Mouse (Mus musculus) G1E (cell line): ENCODE measurements around the gene Hrh2. TPM values are rescaled to one million over a fixed set of nuclear protein-coding genes. Genes with fewer than 3 reads are reported as not detected.

Experiments
- ATAC-seq: 2 replicates; pipeline ENCODE4 v1.8.0; 2016; ENCODE audit warnings: mild to moderate bottlenecking; ENCODE audit not compliant: insufficient number of reproducible peaks, poor library complexity, low FRiP score, severe bottlenecking; ENCODE audit errors: extremely low read depth
- DNase-seq: peaks from one replicate; pipeline ENCODE4 v3.0.0; 2012; ENCODE audit warnings: low spot score
- H3K27me3 ChIP-seq: 2 replicates; pipeline ENCODE4 v1.6.1; 2012; ENCODE audit warnings: mild to moderate bottlenecking, low read length, inconsistent platforms; ENCODE audit not compliant: insufficient read depth
- H3K36me3 ChIP-seq: replicated peaks from 2 replicates; pipeline ENCODE3; 2012; ENCODE audit warnings: mild to moderate bottlenecking, inconsistent platforms
- H3K4me1 ChIP-seq: 2 replicates; pipeline ENCODE4 v1.6.1; 2012; ENCODE audit warnings: low read depth, low read length, inconsistent platforms, mixed read lengths; ENCODE audit not compliant: insufficient read depth
- H3K4me3 ChIP-seq: 2 replicates; pipeline ENCODE4 v1.5.1; 2012; ENCODE audit warnings: low read depth, mild to moderate bottlenecking, inconsistent platforms, low read length, moderate library complexity, mixed read lengths
- H3K9me3 ChIP-seq: replicated peaks from 2 replicates; pipeline ENCODE4 v1.6.1; 2012; ENCODE audit warnings: inconsistent platforms
- CTCF ChIP-seq: IDR thresholded peaks from 2 replicates; pipeline ENCODE4 v1.5.1; 2012; ENCODE audit warnings: low read depth, low read length, inconsistent platforms, mixed read lengths
- GATA1 ChIP-seq: IDR thresholded peaks from 2 replicates; pipeline ENCODE4 v1.6.1; 2012; ENCODE audit warnings: borderline replicate concordance, low read length, inconsistent platforms, mixed read lengths
- GATA2 ChIP-seq: IDR thresholded peaks from 2 replicates; pipeline ENCODE4 v1.6.1; 2012; ENCODE audit warnings: low read depth, low read length, inconsistent platforms, borderline replicate concordance
- POLR2AphosphoS5 ChIP-seq: IDR thresholded peaks from 2 replicates; pipeline ENCODE4 v1.6.1; 2012; ENCODE audit warnings: low read depth, low read length, inconsistent platforms; ENCODE audit not compliant: insufficient replicate concordance
- TAL1 ChIP-seq: conservative IDR thresholded peaks from 2 replicates; pipeline ENCODE4 v1.6.1; 2012; ENCODE audit warnings: low read depth, low read length, inconsistent platforms, mixed read lengths
- polyA plus RNA-seq: library from polyadenylated mRNA; stranded (reverse); fragments of >175 nt; gene quantifications from 2 replicates; pipeline ENCODE4 v1.2.3, GENCODE M21; 2012
- total RNA-seq, 2 experiments: library from RNA; stranded (forward) in 1 of 2; stranded (reverse) in 1 of 2; fragments of 200-1000 nt in 1 of 2; fragments of >200 nt in 1 of 2; fragmentation: Nextera tagmentation in 1 of 2; gene quantifications; 2 replicates each; pipeline ENCODE4 v1.2.3; 2014 to 2017

Hrh2 gene
- total and polyA plus RNA-seq, 3 experiments = 0.05 TPM; not detected in 2

DNA sequence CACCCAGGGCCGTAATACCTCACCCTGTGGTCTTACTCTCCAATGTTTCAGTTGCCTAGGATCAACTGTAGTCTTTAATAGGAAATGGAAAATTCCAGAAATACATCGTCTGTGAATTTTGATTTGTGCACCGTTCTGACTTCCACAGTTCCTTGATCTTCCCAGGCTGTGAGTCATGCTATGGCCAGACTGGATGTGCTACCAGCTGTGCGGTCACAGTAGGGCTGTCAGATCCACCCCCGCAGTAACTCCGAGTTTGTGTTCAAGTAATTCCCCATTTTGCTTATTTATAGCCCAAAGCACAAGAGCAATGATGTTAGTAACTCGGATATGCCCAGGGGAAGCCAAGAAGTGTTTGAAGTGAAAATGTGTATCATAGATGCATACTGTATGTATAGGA lies 88.4 kb downstream of the Hrh2 start:
- Histone ChIP-seq H3K4me1 (no peaks in the 10 kb centered on the region), H3K27me3 (no peaks in the 10 kb centered on the region), H3K9me3 (peaks cover 33% of the 10 kb centered on the region), H3K4me3 (no peak overlapping the region), H3K36me3 (no peaks in the 10 kb centered on the region)
- no peak for ATAC-seq
- no peak for DNase-seq
- TF ChIP-seq GATA1 (no peak), TAL1 (no peak), POLR2AphosphoS5 (no peak), GATA2 (no peak), CTCF (no peak)

DNA sequence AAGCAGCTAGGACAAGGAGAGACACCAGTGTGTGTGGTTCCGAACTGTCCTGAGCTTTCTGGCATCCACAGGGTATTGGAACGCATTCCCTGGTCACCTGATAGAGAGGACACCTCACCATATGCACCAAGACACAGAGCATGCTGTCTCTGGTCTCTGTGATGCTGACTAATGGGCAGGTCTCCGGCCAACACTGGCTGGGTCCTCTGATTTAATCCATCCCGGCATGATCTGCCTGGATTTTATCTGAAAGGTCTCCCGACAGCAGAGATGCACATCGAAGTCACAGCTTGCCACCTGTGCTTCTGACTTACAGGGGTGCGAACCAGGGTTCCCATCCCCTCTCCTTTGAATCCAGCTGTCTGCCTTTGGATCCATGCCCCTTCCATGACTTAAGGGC lies 89.2 kb downstream of the Hrh2 start:
- DNase-seq (no peak), ATAC-seq (no peak)
- Histone ChIP-seq H3K4me3 (no peak overlapping the region), H3K27me3 (no peaks in the 10 kb centered on the region), H3K4me1 (no peaks in the 10 kb centered on the region), H3K36me3 (no peaks in the 10 kb centered on the region), H3K9me3 (peaks cover 33% of the 10 kb centered on the region)
- TF ChIP-seq TAL1 (no peak), GATA2 (no peak)

DNA sequence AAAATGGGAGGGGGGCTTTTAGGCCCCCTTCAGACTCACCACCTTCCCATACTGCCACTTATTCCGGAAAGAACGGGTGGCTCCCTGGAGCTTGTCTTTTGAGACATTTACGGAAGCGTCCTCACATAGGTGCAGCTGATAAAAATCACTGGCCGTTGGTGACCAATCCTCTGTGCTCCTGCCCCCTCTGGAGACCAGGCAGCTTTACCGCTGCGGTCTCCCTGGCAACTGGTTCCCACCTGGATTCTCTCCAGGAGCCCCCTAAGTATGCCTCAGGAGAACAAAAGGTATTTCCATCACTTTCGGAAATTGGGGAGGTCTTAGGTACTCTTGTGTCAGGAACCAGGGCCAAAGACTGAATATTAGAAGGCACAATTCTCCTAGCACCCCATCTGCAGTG lies 89.7 kb downstream of the Hrh2 start:
- H3K36me3 ChIP-seq = no peaks in the 10 kb centered on the region
- H3K4me1 ChIP-seq = no peaks in the 10 kb centered on the region
- no peak for ATAC-seq
- peaks cover 33% of the 10 kb centered on the region for H3K9me3 ChIP-seq
- H3K4me3 ChIP-seq = no peak overlapping the region
- TF ChIP-seq POLR2AphosphoS5 (no peak), GATA2 (no peak), GATA1 (no peak), TAL1 (no peak), CTCF (no peak)
- no peak for DNase-seq
- no peaks in the 10 kb centered on the region for H3K27me3 ChIP-seq

- no peak for ATAC-seq
- H3K4me3 ChIP-seq = no peak overlapping the region
- H3K9me3 ChIP-seq = peaks cover 37% of the 10 kb centered on the region
- H3K27me3 ChIP-seq = no peaks in the 10 kb centered on the region
- no peak for DNase-seq
- no peaks in the 10 kb centered on the region for H3K36me3 ChIP-seq
- H3K4me1 ChIP-seq = no peaks in the 10 kb centered on the region
- TF ChIP-seq POLR2AphosphoS5 = no peak
- TF ChIP-seq GATA2 = no peak
- no peak for TF ChIP-seq GATA1
- TF ChIP-seq CTCF = no peak
- no peak for TF ChIP-seq TAL1
Observed at GRCm38 (mm10) chr13:54282149-54282860, 90.4 kb downstream of the Hrh2 start.

DNA sequence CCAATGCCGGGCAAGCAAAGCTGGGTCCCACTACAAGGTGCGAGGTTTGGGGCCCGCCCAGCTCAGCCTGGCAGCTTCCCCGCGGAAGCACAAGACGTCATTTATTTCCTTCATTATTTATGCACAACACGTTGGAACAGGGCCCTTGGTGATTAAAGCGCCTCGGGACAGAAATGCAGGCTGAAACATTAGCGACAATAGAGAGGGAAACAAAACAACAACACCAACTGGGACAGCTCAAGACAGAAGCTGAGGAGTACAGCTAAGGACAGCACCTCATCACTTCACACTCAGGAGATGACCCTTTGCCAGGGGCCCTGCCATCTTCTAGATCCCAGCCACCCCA lies 90.9 kb downstream of the Hrh2 start:
- ATAC-seq (no peak), DNase-seq (no peak)
- Histone ChIP-seq H3K9me3 (peaks cover 34% of the 10 kb centered on the region), H3K4me3 (no peak overlapping the region), H3K27me3 (no peaks in the 10 kb centered on the region), H3K4me1 (no peaks in the 10 kb centered on the region), H3K36me3 (no peaks in the 10 kb centered on the region)
- no peak for TF ChIP-seq POLR2AphosphoS5
- no peak for TF ChIP-seq TAL1
- no peak for TF ChIP-seq CTCF
- TF ChIP-seq GATA1 = no peak

Other genes with a start within 250 kb of the Hrh2 start
- not detected in 2 replicates for gene Drd1, start 136.4 kb upstream of the Hrh2 start, total RNA-seq (2014; fragmentation: Nextera tagmentation)
- gene Drd1, start 136.4 kb upstream of the Hrh2 start, total RNA-seq (2017) = 0.06 and 0.11 TPM in 2 replicates
- not detected in 2 replicates for gene Drd1, start 136.4 kb upstream of the Hrh2 start, polyA plus RNA-seq
- gene Sfxn1, start 120.3 kb upstream of the Hrh2 start, total RNA-seq (2014; fragmentation: Nextera tagmentation) = 150 and 155 TPM in 2 replicates
- gene Sfxn1, start 120.3 kb upstream of the Hrh2 start, total RNA-seq (2017) = 84.6 and 89.2 TPM in 2 replicates
- 26.5 and 27.8 TPM in 2 replicates for gene Sfxn1, start 120.3 kb upstream of the Hrh2 start, polyA plus RNA-seq
- not detected in 2 replicates for gene Cplx2, start 179.2 kb downstream of the Hrh2 start, total RNA-seq (2014; fragmentation: Nextera tagmentation)
- not detected in 2 replicates for gene Cplx2, start 179.2 kb downstream of the Hrh2 start, total RNA-seq (2017)
- gene Cplx2, start 179.2 kb downstream of the Hrh2 start, polyA plus RNA-seq = not detected in 2 replicates